Mouse (Mus musculus): Measurements from ENCODE around the gene Fhdc1. TPM values are rescaled to one million over a fixed set of nuclear protein-coding genes. Genes with fewer than 3 reads are reported as not detected.
A peak's percentile ranks its signal among the peaks of the same experiment; 100 is the strongest.

Fhdc1 gene
- polyA plus RNA-seq, 1 experiment from 2014 or later: 1.9 TPM

- Histone ChIP-seq H3K27me3 (ENCODE audit: poor library complexity, severe bottlenecking) (peaks cover 34% of the 10 kb centered on the region), H3K4me1 (peaks cover 45% of the 10 kb centered on the region), H3K9me3 (no peaks in the 10 kb centered on the region), H3K4me3 (no peak overlapping the region), H3K27ac (no peak overlapping the region), H3K36me3 (replicated peaks) (no peaks in the 10 kb centered on the region)
- DNase-seq (ENCODE audit: extremely low spot score, low spot score): no peak
- WGBS: 81% methylated on average over 3 of the region's 3 CpGs
Measured at GRCm38 (mm10) chr3:84484891-84485290, 4.7 kb upstream of the Fhdc1 start.

GRCm38 (mm10) chr3:84484333-84484732 is 4.1 kb upstream of the Fhdc1 start:
- Histone ChIP-seq H3K27ac (no peak overlapping the region), H3K9me3 (no peaks in the 10 kb centered on the region), H3K4me1 (peaks cover 48% of the 10 kb centered on the region), H3K4me3 (no peak overlapping the region), H3K27me3 (ENCODE audit: poor library complexity, severe bottlenecking) (peaks cover 40% of the 10 kb centered on the region), H3K36me3 (replicated peaks) (no peaks in the 10 kb centered on the region)
- 81% methylated on average over 4 of the region's 4 CpGs for WGBS
- DNase-seq (ENCODE audit: extremely low spot score, low spot score): no peak

GRCm38 (mm10) chr3:84482121-84482520 is 1.9 kb upstream of the Fhdc1 start:
- Histone ChIP-seq H3K27me3 (ENCODE audit: poor library complexity, severe bottlenecking) (peaks cover 62% of the 10 kb centered on the region), H3K36me3 (replicated peaks) (no peaks in the 10 kb centered on the region), H3K4me1 (peaks cover 38% of the 10 kb centered on the region), H3K4me3 (no peak overlapping the region), H3K27ac (no peak overlapping the region), H3K9me3 (no peaks in the 10 kb centered on the region)
- no peak for DNase-seq (ENCODE audit: extremely low spot score, low spot score)
- WGBS: 72% methylated on average over 6 of the region's 6 CpGs

GRCm38 (mm10) chr3:84481104-84481503 is 875 bp upstream of the Fhdc1 start:
- Histone ChIP-seq H3K4me3 (peak overlapping the region; percentile 75), H3K27me3 (ENCODE audit: poor library complexity, severe bottlenecking) (peaks cover 72% of the 10 kb centered on the region)

GRCm38 (mm10) chr3:84479293-84480005 is 780 bp downstream of the Fhdc1 start:
- H3K27me3 ChIP-seq (ENCODE audit: poor library complexity, severe bottlenecking): peaks cover 85% of the 10 kb centered on the region
- DNase-seq (ENCODE audit: extremely low spot score, low spot score): peak; percentile 50
- no peaks in the 10 kb centered on the region for H3K9me3 ChIP-seq
- no peaks in the 10 kb centered on the region for H3K36me3 ChIP-seq (replicated peaks)
- under 1% methylated on average over 61 of the region's 61 CpGs for WGBS
- peak overlapping the region; percentile 75 for H3K4me3 ChIP-seq
- peaks cover 35% of the 10 kb centered on the region for H3K4me1 ChIP-seq
- peak overlapping the region; percentile 78 for H3K27ac ChIP-seq

More at GRCm38 (mm10) chr3:84481104-84481503, 875 bp upstream of the Fhdc1 start:
- Histone ChIP-seq H3K4me1 (peaks cover 38% of the 10 kb centered on the region), H3K9me3 (no peaks in the 10 kb centered on the region), H3K36me3 (replicated peaks) (no peaks in the 10 kb centered on the region), H3K27ac (no peak overlapping the region)
- 2% methylated on average over 11 of the region's 11 CpGs for WGBS
- peak; percentile 43 for DNase-seq (ENCODE audit: extremely low spot score, low spot score)

- Histone ChIP-seq H3K27ac (peak overlapping the region; percentile 78), H3K4me1 (peaks cover 36% of the 10 kb centered on the region), H3K27me3 (ENCODE audit: poor library complexity, severe bottlenecking) (peaks cover 85% of the 10 kb centered on the region), H3K9me3 (no peaks in the 10 kb centered on the region), H3K4me3 (peak overlapping the region; percentile 75), H3K36me3 (replicated peaks) (no peaks in the 10 kb centered on the region)
- WGBS: 1% methylated on average over 12 of the region's 12 CpGs
- DNase-seq (ENCODE audit: extremely low spot score, low spot score): peak; percentile 21
Measured at GRCm38 (mm10) chr3:84478896-84479292, 1.3 kb downstream of the Fhdc1 start.

GRCm38 (mm10) chr3:84478195-84478594 is 2.0 kb downstream of the Fhdc1 start:
- no peaks in the 10 kb centered on the region for H3K36me3 ChIP-seq (replicated peaks)
- H3K27ac ChIP-seq: no peak overlapping the region
- H3K27me3 ChIP-seq (ENCODE audit: poor library complexity, severe bottlenecking): peaks cover 84% of the 10 kb centered on the region
- H3K4me3 ChIP-seq: no peak overlapping the region
- peaks cover 42% of the 10 kb centered on the region for H3K4me1 ChIP-seq
- no peak for DNase-seq (ENCODE audit: extremely low spot score, low spot score)
- H3K9me3 ChIP-seq: no peaks in the 10 kb centered on the region
- WGBS: 7% methylated on average over 7 of the region's 7 CpGs

- Histone ChIP-seq H3K27me3 (ENCODE audit: poor library complexity, severe bottlenecking) (peaks cover 77% of the 10 kb centered on the region), H3K9me3 (no peaks in the 10 kb centered on the region), H3K4me3 (no peak overlapping the region), H3K4me1 (peaks cover 48% of the 10 kb centered on the region), H3K27ac (no peak overlapping the region), H3K36me3 (replicated peaks) (no peaks in the 10 kb centered on the region)
- 97% methylated on average over 1 of the region's 1 CpGs for WGBS
- no peak for DNase-seq (ENCODE audit: extremely low spot score, low spot score)
Measured at GRCm38 (mm10) chr3:84477498-84477897, 2.7 kb downstream of the Fhdc1 start.

GRCm38 (mm10) chr3:84474981-84475775 is 5.1 kb downstream of the Fhdc1 start:
- WGBS: 92% methylated on average over 12 of the region's 12 CpGs
- Histone ChIP-seq H3K9me3 (no peaks in the 10 kb centered on the region), H3K4me3 (no peak overlapping the region), H3K27me3 (ENCODE audit: poor library complexity, severe bottlenecking) (peaks cover 54% of the 10 kb centered on the region), H3K27ac (no peak overlapping the region), H3K36me3 (replicated peaks) (no peaks in the 10 kb centered on the region), H3K4me1 (peaks cover 34% of the 10 kb centered on the region)
- no peak for DNase-seq (ENCODE audit: extremely low spot score, low spot score)

GRCm38 (mm10) chr3:84474398-84474797 is 5.8 kb downstream of the Fhdc1 start:
- Histone ChIP-seq H3K9me3 (no peaks in the 10 kb centered on the region), H3K4me1 (peaks cover 26% of the 10 kb centered on the region), H3K36me3 (replicated peaks) (no peaks in the 10 kb centered on the region), H3K27ac (no peak overlapping the region), H3K4me3 (no peak overlapping the region), H3K27me3 (ENCODE audit: poor library complexity, severe bottlenecking) (peaks cover 46% of the 10 kb centered on the region)
- DNase-seq (ENCODE audit: extremely low spot score, low spot score): no peak
- WGBS: 91% methylated on average over 6 of the region's 6 CpGs

GRCm38 (mm10) chr3:84472955-84473354 is 7.3 kb downstream of the Fhdc1 start:
- WGBS: 85% methylated on average over 5 of the region's 5 CpGs

GRCm38 (mm10) chr3:84472527-84472926 is 7.7 kb downstream of the Fhdc1 start:
- Histone ChIP-seq H3K27ac (no peak overlapping the region), H3K36me3 (replicated peaks) (no peaks in the 10 kb centered on the region), H3K4me1 (peaks cover 23% of the 10 kb centered on the region), H3K4me3 (no peak overlapping the region), H3K27me3 (ENCODE audit: poor library complexity, severe bottlenecking) (peaks cover 40% of the 10 kb centered on the region), H3K9me3 (no peaks in the 10 kb centered on the region)
- WGBS: 66% methylated on average over 3 of the region's 3 CpGs
- no peak for DNase-seq (ENCODE audit: extremely low spot score, low spot score)

More at GRCm38 (mm10) chr3:84472955-84473354, 7.3 kb downstream of the Fhdc1 start:
- no peak for DNase-seq (ENCODE audit: extremely low spot score, low spot score)
- peaks cover 19% of the 10 kb centered on the region for H3K4me1 ChIP-seq
- no peak overlapping the region for H3K27ac ChIP-seq
- peaks cover 41% of the 10 kb centered on the region for H3K27me3 ChIP-seq (ENCODE audit: poor library complexity, severe bottlenecking)
- no peaks in the 10 kb centered on the region for H3K9me3 ChIP-seq
- no peaks in the 10 kb centered on the region for H3K36me3 ChIP-seq (replicated peaks)
- no peak overlapping the region for H3K4me3 ChIP-seq

GRCm38 (mm10) chr3:84471146-84471545 is 9.1 kb downstream of the Fhdc1 start:
- H3K27ac ChIP-seq: no peak overlapping the region
- no peak overlapping the region for H3K4me3 ChIP-seq
- peaks cover 23% of the 10 kb centered on the region for H3K4me1 ChIP-seq
- 90% methylated on average over 4 of the region's 4 CpGs for WGBS
- no peaks in the 10 kb centered on the region for H3K9me3 ChIP-seq
- DNase-seq (ENCODE audit: extremely low spot score, low spot score): no peak
- peaks cover 26% of the 10 kb centered on the region for H3K27me3 ChIP-seq (ENCODE audit: poor library complexity, severe bottlenecking)
- no peaks in the 10 kb centered on the region for H3K36me3 ChIP-seq (replicated peaks)
